Mouse (Mus musculus) lung, embryonic 14.5 days (tissue): ENCODE results near the gene Notch2. TPM values are rescaled to one million over a fixed set of nuclear protein-coding genes. Genes with fewer than 3 reads are reported as not detected.

Experiments used
- ATAC-seq: fragments of 200-750 bp; cut with Nextera tagmentation; 2 replicates; pipeline ENCODE4 v1.8.0; 2017; ENCODE audit warnings: mild to moderate bottlenecking, moderate TSS enrichment, moderate library complexity; ENCODE audit not compliant: insufficient read depth
- DNase-seq: peaks from one replicate; pipeline ENCODE4 v3.0.0-alpha.2; 2015
- H3K27ac ChIP-seq: fragments of 300-500 bp; sonication (generic); 2 replicates; pipeline ENCODE4 v1.5.1; 2014; ENCODE audit warnings: low read depth, mild to moderate bottlenecking, moderate library complexity
- H3K27me3 ChIP-seq: fragments of 300-500 bp; sonication (generic); 2 replicates; pipeline ENCODE4 v1.6.1; 2014; ENCODE audit warnings: low read length, control low read depth; ENCODE audit not compliant: insufficient read depth
- H3K36me3 ChIP-seq: fragments of 300-500 bp; sonication (generic); 2 replicates; pipeline ENCODE4 v1.6.1; 2014; ENCODE audit warnings: control low read depth; ENCODE audit not compliant: insufficient read depth
- H3K4me1 ChIP-seq: fragments of 300-500 bp; sonication (generic); 2 replicates; pipeline ENCODE4 v1.6.1; 2014; ENCODE audit warnings: antibody characterized with exemption, control low read depth; ENCODE audit not compliant: insufficient read depth
- H3K4me2 ChIP-seq: fragments of 300-500 bp; sonication (generic); 2 replicates; pipeline ENCODE4 v1.6.1; 2014; ENCODE audit warnings: mild to moderate bottlenecking
- H3K4me3 ChIP-seq: fragments of 300-500 bp; sonication (generic); 2 replicates; pipeline ENCODE4 v1.5.1; 2014; ENCODE audit warnings: low read depth, low read length
- H3K9ac ChIP-seq: fragments of 300-500 bp; sonication (generic); 2 replicates; pipeline ENCODE4 v1.6.1; 2014
- H3K9me3 ChIP-seq: fragments of 300-500 bp; sonication (generic); 2 replicates; pipeline ENCODE4 v1.6.1; 2016; ENCODE audit warnings: low read depth, low read length, control low read depth
- CTCF ChIP-seq: IDR thresholded peaks from 2 replicates; pipeline ENCODE4 v1.5.1; 2016; ENCODE audit warnings: antibody characterized with exemption, low read depth
- WGBS: fragments of 180-500 bp; shearing (Covaris S2); extraction: QIAGEN DNeasy Blood & Tissue Kit; methylation state at CpG from one replicate; pipeline ENCODE4 v1.1.7; 2014; 5-methylcytosine and 5-hydroxymethylcytosine counted together
- polyA plus RNA-seq: library from polyadenylated mRNA; unstranded; fragments of >200 nt; fragmentation: Nextera tagmentation; extraction: Ambion mirVana; gene quantifications from 2 replicates; pipeline ENCODE4 v1.2.1, GENCODE M21; 2014

The Notch2 gene
- polyA plus RNA-seq, 1 experiment from 2014 or later, result 43.8 TPM

GRCm38 (mm10) chr3:98028936-98029335 is 15.6 kb downstream of the Notch2 start:
- Histone ChIP-seq H3K9me3 (no peaks in the 10 kb centered on the region), H3K27me3 (no peaks in the 10 kb centered on the region), H3K4me1 (peaks cover 49% of the 10 kb centered on the region), H3K4me3 (no peak overlapping the region), H3K4me2 (no peak overlapping the region), H3K36me3 (no peaks in the 10 kb centered on the region), H3K27ac (no peak overlapping the region), H3K9ac (no peak overlapping the region)
- no peak for TF ChIP-seq CTCF
- WGBS, result 65% methylated on average over 10 of the region's 10 CpGs
- ATAC-seq (no peak), DNase-seq (no peak)

GRCm38 (mm10) chr3:98031104-98031503 is 17.8 kb downstream of the Notch2 start:
- TF ChIP-seq CTCF, result no peak
- DNase-seq (no peak), ATAC-seq (no peak)
- peaks cover 41% of the 10 kb centered on the region for H3K4me1 ChIP-seq
- no peaks in the 10 kb centered on the region for H3K36me3 ChIP-seq
- H3K4me2 ChIP-seq, result no peak overlapping the region
- H3K9ac ChIP-seq, result no peak overlapping the region
- no peaks in the 10 kb centered on the region for H3K27me3 ChIP-seq
- no peak overlapping the region for H3K27ac ChIP-seq
- WGBS, result 67% methylated on average over 7 of the region's 7 CpGs
- H3K9me3 ChIP-seq, result no peaks in the 10 kb centered on the region
- no peak overlapping the region for H3K4me3 ChIP-seq

- Histone ChIP-seq H3K4me2 (no peak overlapping the region), H3K27me3 (no peaks in the 10 kb centered on the region), H3K4me1 (peaks cover 34% of the 10 kb centered on the region), H3K9ac (no peak overlapping the region), H3K27ac (no peak overlapping the region), H3K9me3 (no peaks in the 10 kb centered on the region), H3K36me3 (no peaks in the 10 kb centered on the region), H3K4me3 (no peak overlapping the region)
- WGBS, result 66% methylated on average over 3 of the region's 3 CpGs
- no peak for DNase-seq
- no peak for ATAC-seq
- no peak for TF ChIP-seq CTCF
Measured at GRCm38 (mm10) chr3:98032191-98032590, 18.9 kb downstream of the Notch2 start.

GRCm38 (mm10) chr3:98032944-98033343 is 19.6 kb downstream of the Notch2 start:
- DNase-seq (no peak), ATAC-seq (no peak)
- H3K4me1 ChIP-seq, result peaks cover 34% of the 10 kb centered on the region
- no peak for TF ChIP-seq CTCF
- no peak overlapping the region for H3K4me3 ChIP-seq
- WGBS, result 59% methylated on average over 5 of the region's 5 CpGs
- H3K27ac ChIP-seq, result no peak overlapping the region
- no peak overlapping the region for H3K9ac ChIP-seq
- no peaks in the 10 kb centered on the region for H3K27me3 ChIP-seq
- no peaks in the 10 kb centered on the region for H3K9me3 ChIP-seq
- H3K36me3 ChIP-seq, result no peaks in the 10 kb centered on the region
- H3K4me2 ChIP-seq, result no peak overlapping the region

- Histone ChIP-seq H3K9me3 (no peaks in the 10 kb centered on the region), H3K27me3 (no peaks in the 10 kb centered on the region), H3K36me3 (no peaks in the 10 kb centered on the region), H3K9ac (no peak overlapping the region), H3K27ac (0 out of 2 replicates have a peak overlapping the region, but pooled peaks have one; percentile 22), H3K4me2 (no peak overlapping the region), H3K4me1 (peaks cover 42% of the 10 kb centered on the region), H3K4me3 (no peak overlapping the region)
- ATAC-seq (no peak), DNase-seq (no peak)
- WGBS, result 43% methylated on average over 15 of the region's 15 CpGs
- no peak for TF ChIP-seq CTCF
Measured at GRCm38 (mm10) chr3:98034622-98035593, 21.6 kb downstream of the Notch2 start.

GRCm38 (mm10) chr3:98036161-98036560 is 22.8 kb downstream of the Notch2 start:
- H3K4me1 ChIP-seq, result peaks cover 41% of the 10 kb centered on the region

GRCm38 (mm10) chr3:98037151-98037550 is 23.8 kb downstream of the Notch2 start:
- peaks cover 44% of the 10 kb centered on the region for H3K4me1 ChIP-seq
- ATAC-seq (no peak), DNase-seq (no peak)
- no peaks in the 10 kb centered on the region for H3K36me3 ChIP-seq
- no peak overlapping the region for H3K4me2 ChIP-seq
- H3K27ac ChIP-seq, result no peak overlapping the region
- H3K27me3 ChIP-seq, result no peaks in the 10 kb centered on the region
- H3K9me3 ChIP-seq, result no peaks in the 10 kb centered on the region
- TF ChIP-seq CTCF, result no peak
- 72% methylated on average over 7 of the region's 7 CpGs for WGBS
- H3K4me3 ChIP-seq, result no peak overlapping the region
- H3K9ac ChIP-seq, result no peak overlapping the region

More at GRCm38 (mm10) chr3:98036161-98036560, 22.8 kb downstream of the Notch2 start:
- ATAC-seq (peak; percentile 71), DNase-seq (peak; percentile 70)
- no peaks in the 10 kb centered on the region for H3K9me3 ChIP-seq
- H3K36me3 ChIP-seq, result no peaks in the 10 kb centered on the region
- no peak for TF ChIP-seq CTCF
- no peak overlapping the region for H3K4me2 ChIP-seq
- no peak overlapping the region for H3K4me3 ChIP-seq
- WGBS, result 26% methylated on average over 6 of the region's 6 CpGs
- H3K9ac ChIP-seq, result no peak overlapping the region
- H3K27ac ChIP-seq, result peak overlapping the region; percentile 42; the same call in 1 of the 2 replicates
- H3K27me3 ChIP-seq, result no peaks in the 10 kb centered on the region
